Mouse (Mus musculus): ENCODE results near the gene Pcgf2.
"Not testable (repeated sequence)": the region's sequence is repeated elsewhere in the genome, so short reads cannot be mapped to it uniquely, and the experiment has no call there.

The Pcgf2 gene

DNA sequence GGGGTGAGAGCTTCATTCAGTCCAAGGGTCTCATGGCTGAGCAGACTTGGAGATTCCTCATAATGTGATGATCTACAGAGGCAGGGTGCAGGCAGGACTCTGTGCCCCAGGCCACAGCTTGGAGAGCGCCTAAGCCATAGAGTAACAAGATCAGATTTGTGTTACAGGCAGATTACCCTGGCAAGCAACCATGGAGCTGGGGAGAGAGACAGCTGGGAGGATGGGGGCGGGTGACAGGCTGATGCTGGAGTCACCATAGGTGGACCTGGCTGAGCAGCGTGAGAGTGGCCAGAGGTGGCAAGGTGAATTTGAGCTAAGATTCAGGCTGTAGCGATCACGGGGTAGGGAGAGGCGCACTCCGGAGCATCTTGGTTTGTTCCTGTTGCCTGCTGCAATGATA lies 32.1 kb downstream of the Pcgf2 start:
- no peak for DNase-seq (ENCODE audit: low spot score in 2 of 2)

DNA sequence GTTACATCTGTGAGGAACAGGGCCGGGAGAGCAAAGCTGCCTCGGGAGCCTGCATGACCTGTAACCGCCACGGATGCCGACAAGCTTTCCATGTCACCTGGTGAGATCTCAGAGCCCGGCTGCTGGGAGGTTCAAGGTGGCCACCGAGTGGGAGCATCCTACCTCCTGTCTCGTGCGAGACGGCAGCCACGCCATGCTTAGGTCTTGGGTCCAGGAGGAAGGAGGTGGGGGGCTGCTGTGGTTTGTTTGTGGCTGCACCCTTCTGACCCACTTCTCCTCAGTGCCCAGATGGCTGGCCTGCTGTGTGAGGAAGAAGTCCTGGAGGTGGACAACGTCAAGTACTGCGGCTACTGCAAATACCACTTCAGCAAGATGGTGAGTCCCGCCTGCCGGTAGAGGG lies 33.5 kb downstream of the Pcgf2 start:
- no peak for DNase-seq (ENCODE audit: low spot score in 2 of 2)

DNA sequence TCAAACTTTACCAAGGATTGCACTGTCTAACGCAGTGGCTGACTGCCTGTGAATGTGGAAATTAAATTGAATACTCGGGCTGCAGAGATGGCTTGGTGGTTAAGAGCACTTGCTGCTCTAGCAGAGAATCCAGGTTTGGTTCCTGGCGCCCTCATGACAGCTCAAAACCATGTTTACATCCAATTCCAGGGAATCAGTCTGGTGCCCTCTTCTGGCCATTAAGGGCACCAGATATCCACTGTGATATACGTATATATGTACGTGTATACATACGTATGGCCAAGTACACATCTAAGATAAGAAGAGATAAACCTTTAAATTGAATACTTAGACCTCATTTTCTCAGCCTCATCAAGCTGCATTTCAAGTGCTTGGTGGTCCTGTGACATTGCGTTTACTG lies 34.1 kb downstream of the Pcgf2 start:
- DNase-seq (ENCODE audit: low spot score in 2 of 2) = no peak

DNA sequence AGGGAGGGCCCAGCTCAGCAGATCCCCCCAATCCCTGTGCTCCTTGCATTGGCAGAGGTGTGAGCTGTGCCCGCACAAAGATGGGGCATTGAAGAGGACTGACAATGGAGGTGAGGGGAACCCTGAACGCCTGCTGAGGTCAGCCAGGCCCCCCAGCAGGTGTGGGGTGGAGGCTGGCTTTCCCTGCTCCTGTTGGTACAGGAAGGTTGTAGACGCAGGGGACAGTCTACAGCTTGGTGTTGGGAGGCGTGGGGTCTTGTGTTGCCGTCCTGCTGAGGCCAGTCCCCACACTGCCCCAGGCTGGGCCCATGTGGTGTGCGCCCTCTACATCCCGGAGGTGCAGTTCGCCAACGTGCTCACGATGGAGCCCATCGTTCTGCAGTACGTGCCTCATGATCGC lies 34.9 kb downstream of the Pcgf2 start:
- DNase-seq (ENCODE audit: low spot score in 2 of 2) = no peak

DNA sequence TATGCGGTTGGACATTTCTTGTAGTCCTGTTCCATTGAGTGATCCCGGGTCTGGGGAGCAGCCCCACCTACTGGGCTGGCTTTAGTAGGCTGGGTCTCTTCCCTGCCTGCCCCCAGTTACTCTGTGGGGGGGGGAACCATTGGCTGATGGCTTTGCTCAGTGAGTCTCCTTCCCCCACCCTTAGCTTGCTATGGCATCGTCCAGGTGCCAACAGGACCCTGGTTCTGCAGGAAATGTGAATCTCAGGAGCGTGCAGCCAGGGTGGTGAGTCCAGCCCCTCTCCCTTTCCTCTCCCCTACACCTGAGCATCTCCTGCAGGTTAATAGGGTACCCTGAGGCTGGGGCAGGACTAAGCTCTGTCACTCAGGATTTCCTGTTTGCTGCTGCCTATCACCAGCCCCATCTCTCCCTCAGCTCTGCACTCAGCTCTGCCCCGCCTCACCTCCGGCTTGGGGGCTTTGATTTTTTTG lies 35.5 kb downstream of the Pcgf2 start:
- DNase-seq (ENCODE audit: low spot score in 2 of 2) = no peak

DNA sequence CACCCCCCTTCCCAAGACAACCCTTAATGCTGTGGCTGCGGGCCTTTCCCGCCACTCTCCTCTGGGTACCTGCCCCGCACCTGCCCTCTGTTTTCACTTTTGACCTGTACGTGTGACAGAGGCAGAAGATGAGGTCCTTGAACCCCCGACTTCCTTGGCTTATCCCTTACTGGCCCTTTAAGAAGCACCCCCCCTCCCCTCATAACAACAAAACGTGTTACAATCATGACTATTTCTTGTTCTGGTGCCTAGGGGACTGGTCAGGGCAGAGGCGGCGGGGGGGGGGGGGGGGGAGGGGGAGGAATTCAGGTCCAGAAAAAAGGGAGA lies 36.0 kb downstream of the Pcgf2 start:
- DNase-seq (ENCODE audit: low spot score in 2 of 2) = no peak

DNA sequence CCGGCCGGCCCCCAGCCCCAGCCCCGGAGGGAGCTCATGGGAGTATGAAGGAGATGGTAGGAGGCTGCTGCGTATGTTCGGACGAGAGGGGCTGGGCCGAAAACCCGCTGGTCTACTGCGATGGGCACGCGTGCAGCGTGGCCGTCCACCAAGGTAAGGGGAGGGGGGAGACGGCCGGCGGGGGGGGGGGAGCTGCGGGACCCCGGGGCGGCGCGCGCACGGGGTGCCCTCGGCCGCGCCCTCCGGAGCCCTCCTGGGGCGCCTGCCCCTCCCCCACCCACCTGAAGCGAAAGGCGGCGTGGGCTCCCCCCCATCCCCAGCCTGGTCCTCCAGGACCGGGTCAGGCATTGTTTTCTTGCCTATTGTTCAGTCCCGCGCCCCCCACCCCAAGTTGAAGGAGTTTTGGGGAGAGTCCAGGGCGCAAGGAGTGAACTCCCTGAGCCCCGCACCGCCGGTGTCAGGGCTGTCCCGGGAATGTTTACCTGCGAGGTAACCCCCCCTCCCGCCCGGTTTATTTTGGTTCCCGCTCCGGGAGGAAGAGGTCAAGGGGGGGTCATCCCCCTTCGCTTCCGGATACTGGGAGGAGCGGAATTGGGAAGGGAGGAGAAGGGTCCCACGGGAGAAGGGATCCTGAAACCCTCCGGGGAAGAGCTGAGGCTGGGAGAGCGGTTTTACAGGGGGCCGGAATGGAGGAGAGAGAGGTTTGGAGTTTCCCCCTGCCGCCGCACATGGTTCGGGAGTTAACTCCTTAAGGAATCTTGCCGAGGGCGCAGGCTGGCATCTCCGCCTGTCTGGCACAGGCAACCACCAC lies 36.6 kb downstream of the Pcgf2 start:
- DNase-seq (ENCODE audit: low spot score in 2 of 2) = no peak

DNA sequence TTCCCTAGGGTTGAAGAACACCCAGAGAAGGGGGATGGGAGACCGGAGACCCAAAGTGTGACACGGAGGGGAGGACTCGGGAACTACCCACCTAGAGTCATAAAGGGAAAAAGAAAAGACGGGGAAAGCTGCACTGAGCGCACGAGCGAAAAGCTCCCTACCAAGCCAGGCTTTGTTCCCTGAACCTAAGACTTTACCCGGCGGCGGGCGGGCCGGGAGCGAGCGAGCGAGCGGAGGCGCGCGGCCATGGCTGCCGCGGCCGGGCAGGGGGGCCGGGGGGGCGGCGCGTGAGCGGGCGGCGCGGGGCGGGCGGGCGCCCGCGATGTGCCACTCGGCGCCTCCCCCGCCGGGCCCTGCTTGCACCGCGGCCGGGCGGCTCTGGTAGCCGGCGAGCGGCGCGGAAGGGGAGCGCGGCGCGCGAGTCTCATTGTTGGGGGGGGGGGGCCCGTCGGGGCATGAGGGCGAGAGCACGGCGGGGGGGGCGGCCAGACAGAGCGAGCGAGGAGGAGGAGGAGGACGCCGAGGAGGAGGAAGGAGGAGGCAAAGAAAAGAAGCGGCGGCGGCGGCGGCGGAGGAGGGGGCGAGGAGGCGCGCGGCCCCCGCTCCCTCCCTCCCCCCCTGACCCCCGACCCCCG lies 37.3 kb downstream of the Pcgf2 start, which contains the start of gene Mllt6:
Gene Mllt6 (plus strand): TSS at position 522 of the 635 bp plus-strand sequence.
- DNase-seq (ENCODE audit: low spot score in 2 of 2) = peak; percentile 67 to 80

DNA sequence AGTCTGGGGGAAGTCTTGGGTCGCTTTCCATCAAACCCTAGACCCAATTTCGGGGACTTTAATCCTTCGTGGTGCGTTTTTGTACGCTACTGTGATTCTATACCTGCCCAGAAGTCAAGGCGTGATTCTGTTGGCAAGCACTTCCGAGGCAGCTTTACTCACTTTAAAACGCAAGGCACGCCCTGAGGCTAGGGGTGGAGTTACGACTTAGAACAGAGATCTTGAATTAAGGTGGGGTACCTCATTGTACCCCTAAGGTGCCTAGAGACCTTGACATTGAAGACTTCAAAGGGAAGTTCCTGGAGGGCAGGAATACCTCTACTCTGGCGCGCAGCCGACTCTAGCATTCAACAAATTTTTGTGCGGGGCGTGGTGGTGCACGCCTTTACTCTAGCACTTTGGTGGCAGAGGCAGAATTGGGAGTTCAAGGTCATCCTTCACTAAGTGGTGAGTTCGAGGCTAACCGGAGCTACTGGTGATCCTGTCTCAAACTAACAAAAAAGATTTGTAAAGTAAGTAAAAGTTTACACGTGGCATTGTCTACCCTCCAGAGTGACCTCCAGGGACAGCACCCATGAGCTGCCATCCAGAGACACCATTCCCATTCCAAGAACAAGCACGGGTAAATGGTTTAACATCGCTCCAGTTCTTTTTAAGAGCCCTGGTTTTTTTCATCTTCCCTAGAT lies 37.9 kb downstream of the Pcgf2 start:
- DNase-seq (ENCODE audit: low spot score in 2 of 2) = no peak

DNA sequence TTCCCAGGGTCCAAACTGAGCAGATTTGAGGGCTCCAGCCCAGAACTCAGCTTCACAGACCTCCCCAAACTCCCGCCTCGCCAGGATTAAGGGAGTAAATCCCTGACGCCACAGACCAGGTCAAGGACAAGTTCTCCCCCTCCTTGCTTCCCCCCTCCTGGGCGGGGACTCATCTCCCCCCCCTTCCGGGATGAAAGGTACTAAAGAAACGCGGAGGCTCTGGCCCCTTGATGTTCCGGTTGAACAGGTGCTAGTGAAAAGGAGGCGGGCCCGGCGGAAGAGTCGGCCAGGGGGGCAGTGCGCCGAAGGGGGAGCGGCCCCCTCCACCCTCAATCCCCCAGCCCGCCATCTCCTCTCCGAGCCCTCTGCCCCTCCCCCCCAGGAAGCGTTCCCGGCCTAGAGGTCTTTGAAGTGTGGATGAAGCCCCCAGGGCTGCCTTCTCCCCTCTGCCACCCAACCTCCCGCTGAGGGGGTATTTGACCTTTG lies 38.6 kb downstream of the Pcgf2 start:
- DNase-seq (ENCODE audit: low spot score in 2 of 2) = peak in 1 of 2 experiments; percentile 58

DNA sequence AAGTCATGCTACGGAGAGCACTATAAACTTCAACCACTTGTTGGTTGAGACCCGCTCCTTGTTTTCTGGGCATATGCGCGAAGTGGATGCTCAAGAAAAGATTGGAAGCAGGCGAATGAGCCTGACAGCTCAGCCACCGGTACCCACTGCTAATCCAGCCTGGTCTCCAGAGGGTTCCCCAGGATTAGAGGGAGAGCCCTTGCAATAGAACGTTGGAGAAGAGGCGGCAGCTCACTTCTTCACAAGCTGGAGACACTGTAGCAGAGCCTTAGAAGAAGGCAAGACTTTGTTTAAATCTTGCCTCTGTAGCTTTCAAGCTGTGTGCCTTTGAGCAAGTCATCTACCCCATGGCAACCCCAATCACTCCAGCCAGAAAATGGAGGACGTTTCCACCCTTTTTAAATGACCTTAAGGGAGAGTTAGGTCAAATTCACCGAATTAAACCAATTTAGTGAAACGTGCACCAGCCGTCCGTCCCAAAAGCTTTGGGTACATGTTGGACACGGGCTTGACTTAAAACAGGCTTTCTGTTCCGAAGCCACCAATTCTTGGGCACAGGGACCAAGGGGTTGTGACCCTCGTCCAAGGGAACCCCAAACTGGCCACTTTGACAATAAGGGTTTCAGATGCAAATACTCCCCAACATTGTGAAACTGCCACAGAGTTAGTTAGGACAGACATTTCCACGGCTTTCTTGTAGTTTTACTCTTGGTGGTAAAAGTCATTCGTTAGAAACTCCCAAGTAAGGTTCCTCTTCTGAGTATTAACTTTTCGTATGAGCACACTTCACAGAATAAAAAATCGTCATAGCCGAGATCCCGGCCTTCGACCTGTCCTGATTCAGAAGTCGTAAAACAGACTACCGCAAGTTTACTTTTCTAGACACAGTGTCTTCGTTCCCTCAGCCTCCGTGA lies 39.3 kb downstream of the Pcgf2 start:
- no peak for DNase-seq (ENCODE audit: low spot score in 2 of 2)

DNA sequence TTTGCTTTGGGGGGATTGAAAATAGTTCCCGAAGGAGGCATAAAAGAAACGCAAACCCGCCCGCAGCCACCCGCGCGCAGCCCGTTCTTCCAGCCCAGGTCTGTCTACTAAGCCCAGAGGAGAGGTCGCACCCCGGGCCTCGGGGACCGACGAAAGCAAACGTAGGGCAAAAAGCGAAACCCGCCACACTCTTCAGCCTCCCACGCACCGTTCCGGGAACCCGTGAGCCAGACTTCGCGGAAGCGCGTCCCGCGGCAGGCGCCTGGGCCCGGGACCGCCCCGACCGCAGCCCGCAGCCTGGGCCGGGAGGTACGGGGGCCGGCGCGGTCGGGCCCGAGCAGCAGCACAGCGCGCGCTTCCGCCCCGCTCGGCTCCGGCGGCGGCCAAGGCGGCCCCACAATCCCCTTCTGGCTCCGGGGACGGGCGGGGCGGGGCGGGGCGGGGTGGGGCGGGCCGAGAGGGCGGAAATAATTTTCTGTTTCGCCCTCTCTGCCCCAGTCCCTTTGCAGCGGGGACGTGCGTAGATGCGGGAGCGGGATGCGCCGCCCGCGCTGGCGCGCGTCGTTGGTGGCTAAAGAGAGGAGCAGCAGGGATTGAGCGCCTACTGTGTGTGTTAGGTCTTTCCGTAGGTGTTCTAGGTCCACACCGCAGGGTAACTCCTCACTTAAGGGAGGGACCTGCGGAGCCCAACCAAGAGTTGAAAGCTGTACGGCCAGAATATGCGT lies 40.1 kb downstream of the Pcgf2 start:
- peak; percentile 71 to 72 for DNase-seq (ENCODE audit: low spot score in 2 of 2)

DNA sequence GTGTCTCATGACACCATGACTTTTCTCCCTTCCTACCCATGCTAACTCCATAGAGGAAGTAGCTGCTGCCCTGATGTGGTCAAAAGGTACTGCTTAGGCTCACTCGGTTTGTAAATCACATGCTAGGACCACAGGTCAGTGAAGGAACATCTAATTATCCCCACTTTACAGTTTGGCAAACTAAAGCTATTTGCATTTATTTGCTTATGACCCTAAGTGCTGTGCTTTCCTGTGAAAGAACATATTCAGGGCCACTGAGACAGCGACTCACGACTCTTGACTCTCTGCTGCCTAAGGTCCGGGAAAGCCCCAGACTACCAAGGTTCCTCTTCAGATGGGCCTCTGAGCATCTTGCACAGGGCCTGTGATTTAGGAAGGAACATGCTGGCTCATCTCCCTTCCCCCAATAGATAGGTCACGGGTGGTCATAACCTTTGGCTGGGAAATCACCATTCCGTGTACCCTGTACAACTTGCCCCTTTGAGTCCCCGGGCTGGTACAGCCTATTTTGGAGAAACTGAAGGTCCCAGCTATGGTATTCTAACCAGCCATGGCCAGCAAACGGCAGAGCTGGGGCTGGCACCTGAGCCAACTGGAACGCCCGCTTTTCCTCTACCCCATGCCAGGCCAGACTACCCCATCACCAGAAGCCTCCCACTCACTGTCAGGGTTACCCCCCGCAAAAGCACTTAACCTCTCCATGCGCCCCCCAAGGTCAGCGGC lies 40.9 kb downstream of the Pcgf2 start:
- no peak for DNase-seq (ENCODE audit: low spot score in 2 of 2)

DNA sequence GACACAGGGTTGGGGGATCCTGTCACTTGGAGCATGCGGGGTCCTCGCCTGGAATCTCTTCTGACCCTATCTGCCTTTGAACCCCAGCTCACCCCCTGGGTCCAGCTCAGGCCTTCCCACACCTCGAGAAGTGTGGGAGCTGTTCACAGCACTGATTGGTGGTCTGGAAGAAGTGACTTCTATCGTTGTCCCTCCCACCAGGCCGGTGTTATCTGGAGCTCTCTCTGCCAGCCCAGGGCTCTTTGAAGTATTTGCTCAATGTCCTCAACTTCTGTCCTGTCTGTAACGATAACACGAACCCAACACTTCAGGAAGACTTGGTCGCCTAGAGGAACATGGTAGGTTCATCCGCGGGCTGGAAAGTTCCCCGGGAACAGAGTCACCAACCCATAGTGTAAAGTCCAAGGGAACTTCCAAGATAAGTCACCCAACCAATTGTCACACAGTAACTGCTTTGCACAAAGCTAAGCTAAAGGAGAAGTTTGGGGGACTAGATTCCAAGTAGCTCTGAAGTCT lies 41.5 kb downstream of the Pcgf2 start:
- no peak for DNase-seq (ENCODE audit: low spot score in 2 of 2)

DNA sequence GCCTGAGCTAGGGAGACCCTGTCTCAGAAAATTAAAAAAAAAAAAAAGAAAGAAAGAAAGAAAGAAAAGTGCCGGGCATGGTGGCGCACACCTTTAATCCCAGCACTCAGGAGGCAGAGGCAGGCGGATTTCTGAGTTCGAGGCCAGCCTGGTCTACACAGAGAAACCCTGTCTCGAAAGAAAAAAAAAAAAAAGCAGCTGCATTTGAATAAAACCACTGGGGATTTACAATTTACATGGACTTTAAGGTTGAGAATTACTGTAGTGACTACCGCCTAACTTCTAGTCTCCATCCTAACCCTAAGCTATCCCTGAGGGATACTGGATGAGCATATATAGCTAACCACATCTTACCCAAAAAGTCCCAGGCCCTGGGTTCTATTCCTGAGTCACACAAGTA lies 42.3 kb downstream of the Pcgf2 start:
- DNase-seq (ENCODE audit: low spot score in 2 of 2) = not testable (repeated sequence)

DNA sequence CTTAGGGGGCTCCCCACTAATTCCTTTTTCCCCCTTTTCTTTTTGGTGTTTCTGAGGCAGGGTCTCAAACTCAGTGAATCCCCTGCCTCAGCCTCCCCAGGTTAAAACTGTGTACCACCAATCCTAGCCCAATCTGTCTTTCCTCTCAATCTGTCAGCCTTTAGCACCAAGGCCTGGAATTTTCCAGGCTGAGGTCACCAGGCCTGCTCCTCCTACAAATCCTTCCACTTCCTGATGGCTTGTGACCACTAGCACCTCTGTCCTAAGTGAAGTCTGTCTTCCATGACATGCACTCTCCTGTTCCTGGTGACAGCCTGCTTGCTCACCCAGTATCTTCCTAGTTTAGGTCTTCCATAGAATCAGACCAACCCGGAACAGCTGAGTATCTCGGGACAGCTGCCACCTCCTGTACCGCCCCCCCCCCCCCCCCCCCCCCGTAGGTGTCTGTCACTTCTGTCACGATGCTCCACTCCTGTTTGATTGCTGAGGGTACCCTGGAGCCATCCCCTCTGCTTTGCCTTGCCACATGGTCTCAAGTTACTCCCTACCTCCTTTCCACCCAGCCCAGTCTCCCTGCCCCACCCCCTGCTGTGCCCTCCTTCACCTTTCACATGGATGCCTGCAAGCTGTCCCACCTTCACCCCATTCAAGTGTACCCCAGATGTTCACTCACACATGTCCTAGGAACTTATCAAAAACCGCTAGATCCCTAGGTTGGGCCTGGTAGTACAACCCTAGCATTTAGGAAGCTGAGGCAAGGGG lies 42.9 kb downstream of the Pcgf2 start:
- DNase-seq (ENCODE audit: low spot score in 2 of 2) = no peak

DNA sequence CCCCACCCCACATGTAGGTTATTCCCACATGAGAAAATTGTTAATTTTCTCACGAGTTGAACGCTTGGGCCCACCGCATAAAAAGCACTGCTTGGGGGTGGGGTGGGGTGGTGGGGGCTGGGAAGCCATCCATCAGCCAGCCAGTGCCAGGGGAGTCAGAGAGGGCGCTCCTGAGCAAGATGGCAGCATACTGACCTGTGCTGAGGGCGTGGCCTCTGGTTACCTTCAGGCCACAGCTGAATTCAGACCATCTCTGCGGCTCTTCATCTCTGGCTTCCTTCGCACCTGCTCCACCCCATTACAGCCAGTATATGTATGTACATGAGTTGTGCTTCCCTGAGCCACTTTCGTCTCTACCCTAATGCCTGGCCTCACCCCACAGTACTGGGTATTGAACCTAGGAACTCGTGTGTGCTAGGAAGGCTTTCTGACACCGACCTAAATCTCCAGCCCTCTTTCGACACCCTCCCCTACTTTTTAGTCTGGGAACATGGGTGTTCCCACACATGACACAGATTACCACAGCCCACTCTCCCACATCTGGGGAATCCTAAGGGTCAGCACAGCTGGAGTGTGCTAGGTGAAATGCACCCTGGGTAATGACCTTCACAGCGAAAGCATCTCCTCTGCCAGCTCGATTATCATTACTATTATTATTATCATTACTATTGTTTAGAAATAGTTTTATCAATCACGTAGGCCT lies 43.9 kb downstream of the Pcgf2 start:
- no peak for DNase-seq (ENCODE audit: low spot score in 2 of 2)

DNA sequence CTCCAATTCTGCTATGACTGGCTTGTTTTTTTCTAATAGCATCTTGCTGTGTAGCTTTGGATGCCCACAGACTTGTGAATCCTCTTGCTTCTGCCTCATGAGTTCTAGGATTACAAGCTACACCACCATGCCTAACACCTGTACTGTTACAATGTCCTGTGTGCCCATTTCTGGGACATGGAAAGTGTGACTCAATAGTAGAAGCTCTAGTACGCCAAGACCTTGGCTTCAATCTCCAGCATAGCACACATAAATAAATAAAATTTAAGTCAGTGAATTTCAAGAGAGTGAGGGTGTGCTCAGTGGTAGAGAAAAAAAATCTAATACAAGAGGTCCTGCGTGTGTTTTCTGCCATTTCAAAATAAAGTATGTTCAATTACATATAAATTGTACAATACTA lies 46.1 kb downstream of the Pcgf2 start:
- DNase-seq (ENCODE audit: low spot score in 2 of 2) = no peak

DNA sequence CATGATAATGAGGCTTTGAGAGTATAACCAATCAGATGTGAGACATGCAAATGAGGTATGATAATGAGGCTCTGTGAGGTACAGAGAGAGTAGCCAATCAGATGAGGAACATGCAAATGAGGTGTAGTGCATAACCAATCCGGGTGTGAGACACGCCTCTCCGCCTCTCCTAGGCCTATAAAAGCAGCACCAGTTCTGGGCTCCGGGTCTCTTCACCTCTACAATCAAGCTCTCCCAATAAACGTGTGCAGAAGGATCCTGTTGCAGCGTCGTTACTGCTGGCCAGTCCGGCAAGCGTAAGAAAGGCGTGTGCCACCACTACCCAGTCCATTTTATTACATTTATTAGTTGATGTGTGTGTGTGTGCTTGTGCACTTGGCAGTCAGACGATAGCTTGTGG lies 46.9 kb downstream of the Pcgf2 start:
- DNase-seq (ENCODE audit: low spot score in 2 of 2) = not testable (repeated sequence)

All from urinary bladder, postnatal 4 days (tissue).